Mouse (Mus musculus): ENCODE measurements at regions not wholly inside any gene's neighbourhood (a gene's known extent, or its start where the extent isn't known, plus 50 kb on each side); places are given as distances from the start of the nearest gene placed in this dataset.

DNA sequence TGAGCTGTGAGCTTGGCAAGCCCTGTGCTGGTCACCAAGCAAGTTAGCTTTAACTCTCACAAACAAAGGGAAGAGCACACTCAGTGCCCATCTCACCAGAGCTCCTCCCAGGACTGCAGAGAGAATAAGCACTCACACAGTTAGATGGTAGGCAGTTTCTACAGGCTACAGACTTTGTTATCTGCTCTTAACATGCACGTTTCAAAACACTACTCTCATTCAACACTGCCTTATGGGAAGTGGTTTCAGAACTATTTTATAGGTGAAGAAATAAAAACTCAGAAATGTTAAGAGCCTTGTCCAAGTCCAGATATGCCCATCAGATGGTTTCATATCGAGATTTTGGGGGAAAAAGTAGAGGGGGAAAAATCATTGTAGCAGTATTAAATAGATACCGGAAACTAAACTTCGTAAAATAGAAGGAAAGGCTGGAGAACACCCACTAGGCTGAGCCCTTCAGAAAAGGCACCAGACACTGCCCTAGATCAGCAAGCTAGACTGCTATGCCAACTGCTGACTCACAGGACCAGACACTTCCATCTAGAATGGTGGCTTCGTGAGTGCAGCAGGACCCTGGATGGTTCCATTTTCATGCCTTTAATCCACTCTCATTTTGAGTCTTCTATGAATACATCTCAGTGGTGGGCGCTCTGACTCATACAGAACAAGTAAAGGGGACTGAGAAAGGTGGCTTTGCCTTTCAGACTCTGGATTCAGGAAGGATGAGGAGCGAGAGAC lies 51.3 kb upstream of the Serbp1 start:
- ATAC-seq, result no peak

DNA sequence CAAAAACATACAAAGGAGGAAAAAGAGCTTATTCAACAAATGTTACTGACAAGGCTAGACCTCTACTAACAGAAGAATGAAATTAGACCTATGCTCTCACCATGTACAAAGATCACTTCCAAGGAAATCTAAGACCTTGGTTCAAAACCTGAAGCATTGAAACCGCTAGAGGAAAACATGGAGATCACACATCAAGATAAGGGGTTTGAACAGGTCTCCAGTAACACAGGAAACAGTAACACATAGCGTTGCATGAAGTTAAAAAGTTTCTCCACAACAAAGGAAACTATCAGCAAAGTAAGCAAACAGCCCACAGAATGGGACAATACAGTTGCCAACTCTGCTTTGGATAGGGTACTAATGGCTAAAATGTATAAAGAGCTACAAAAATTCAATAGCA lies 53.3 kb upstream of the Serbp1 start:
- ATAC-seq, result peak; percentile 55

GRCm38 (mm10) chr6:67183481-67184215 lies 54.3 kb upstream of the Serbp1 start:
- peak; percentile 24 for ATAC-seq

DNA sequence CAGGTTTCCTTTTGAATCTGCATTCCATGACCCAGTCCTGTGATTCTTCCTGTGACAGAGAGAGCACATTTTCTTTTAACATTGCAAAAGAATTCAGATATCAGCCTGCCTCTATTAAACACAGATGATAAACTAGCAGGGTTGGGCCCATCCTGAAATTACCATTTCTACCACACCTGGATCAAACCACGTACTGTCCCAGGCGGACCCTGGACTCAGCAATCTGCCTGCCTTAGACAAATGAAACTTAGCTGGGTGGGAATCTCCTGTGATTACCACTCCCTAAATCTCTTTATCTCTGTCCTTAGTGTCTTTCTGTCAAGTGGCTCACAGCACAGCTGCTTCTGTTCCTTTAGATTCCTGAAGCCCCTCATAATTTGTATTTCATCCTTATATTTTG lies 55.5 kb upstream of the Serbp1 start:
- no peak for ATAC-seq

DNA sequence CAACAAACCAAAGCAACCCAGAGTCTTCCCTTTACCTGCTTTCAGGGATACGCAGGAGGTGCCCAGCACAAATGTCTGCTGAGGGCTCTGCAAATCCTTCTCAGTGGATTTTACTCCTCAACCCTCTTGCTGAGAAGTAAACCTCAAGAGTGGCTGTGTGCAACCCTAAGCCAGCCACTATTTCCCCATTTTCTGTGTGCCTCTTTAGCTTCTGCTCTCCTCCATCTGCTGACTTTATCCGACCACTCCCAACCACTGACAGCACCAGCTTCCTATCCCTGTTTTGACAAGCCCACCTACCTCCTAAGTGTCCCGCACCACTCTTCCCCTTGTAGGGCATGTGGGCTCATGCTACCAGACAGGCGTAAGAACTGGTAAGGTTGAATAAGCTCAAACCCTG lies 56.5 kb upstream of the Serbp1 start:
- ATAC-seq, result no peak

- ATAC-seq, result no peak
Observed at GRCm38 (mm10) chr6:67179416-67179815, 58.6 kb upstream of the Serbp1 start.

GRCm38 (mm10) chr6:67178531-67178930 lies 59.4 kb upstream of the Serbp1 start:
- no peak for ATAC-seq

DNA sequence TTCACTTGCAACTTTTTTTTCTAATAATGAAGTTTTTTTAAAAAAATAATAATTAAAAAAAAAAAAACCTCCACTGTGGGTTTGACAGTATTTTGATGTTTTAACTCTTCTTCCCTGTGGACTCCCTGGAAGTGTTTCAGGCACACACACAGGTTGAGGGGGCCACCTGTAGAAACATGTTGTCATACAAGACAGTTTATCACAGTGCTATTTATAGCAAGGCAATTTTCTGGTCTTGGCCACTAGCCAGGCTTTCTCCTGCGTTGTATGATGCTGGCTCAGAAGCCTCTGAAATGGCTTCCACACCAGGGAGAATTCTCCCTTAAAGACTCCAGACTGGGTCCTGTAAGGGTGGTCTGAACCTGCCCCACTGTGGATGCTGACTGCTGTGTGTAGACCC lies 59.9 kb upstream of the Serbp1 start:
- ATAC-seq, result no peak

DNA sequence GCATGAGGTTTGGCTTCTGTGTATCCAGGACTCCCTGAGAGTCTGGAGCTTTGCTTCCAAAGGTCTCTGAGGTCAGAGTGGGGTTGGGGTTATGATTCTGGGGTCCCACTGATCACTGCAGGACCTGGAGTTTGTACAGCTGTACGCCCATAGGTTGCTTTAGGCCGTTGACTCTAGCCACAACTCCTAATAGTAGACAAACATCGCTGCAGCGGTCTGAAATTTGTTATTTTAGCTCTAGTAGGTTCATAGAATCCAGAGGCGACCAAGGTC lies 67.4 kb upstream of the Serbp1 start:
- ATAC-seq, result no peak

DNA sequence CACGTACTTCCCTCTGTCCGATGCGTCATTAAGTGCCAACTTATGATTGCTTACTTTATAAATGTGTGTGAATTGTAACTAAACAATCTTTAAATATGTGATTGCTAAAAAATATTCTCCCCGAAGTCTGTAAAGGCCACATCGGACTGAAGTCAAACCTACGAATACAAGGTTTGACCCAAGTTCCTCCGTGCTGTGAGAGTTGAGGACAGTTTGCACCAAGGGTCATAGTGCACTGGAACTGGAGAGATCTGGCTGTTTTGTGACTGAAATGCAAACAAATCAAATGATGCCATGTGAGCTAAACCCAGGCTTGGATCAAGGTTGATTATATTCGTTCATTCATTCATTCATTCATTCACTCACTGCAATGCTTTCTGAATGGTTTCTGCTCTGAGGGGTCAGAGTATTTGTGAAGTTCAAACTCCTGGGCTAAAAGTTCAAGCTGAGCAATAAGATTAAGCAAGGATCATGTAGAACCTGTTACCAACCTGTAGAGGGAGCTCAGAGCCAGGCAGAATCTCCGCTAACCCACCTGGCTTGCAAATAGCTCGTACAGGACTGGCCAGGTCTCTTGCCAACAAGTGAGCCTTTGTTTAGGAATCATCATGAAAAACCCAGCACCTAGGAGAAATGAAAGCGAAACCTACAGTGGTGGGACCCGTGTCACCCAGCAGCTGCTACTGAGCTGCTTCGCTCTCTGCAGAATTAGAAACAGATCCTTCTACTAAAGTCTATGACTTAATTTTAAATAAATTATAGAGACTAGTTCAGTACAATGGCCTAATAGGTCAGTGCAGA lies 67.9 kb upstream of the Serbp1 start:
- peak; percentile 94 for ATAC-seq

GRCm38 (mm10) chr6:67168803-67169202 lies 69.2 kb upstream of the Serbp1 start:
- ATAC-seq, result no peak

DNA sequence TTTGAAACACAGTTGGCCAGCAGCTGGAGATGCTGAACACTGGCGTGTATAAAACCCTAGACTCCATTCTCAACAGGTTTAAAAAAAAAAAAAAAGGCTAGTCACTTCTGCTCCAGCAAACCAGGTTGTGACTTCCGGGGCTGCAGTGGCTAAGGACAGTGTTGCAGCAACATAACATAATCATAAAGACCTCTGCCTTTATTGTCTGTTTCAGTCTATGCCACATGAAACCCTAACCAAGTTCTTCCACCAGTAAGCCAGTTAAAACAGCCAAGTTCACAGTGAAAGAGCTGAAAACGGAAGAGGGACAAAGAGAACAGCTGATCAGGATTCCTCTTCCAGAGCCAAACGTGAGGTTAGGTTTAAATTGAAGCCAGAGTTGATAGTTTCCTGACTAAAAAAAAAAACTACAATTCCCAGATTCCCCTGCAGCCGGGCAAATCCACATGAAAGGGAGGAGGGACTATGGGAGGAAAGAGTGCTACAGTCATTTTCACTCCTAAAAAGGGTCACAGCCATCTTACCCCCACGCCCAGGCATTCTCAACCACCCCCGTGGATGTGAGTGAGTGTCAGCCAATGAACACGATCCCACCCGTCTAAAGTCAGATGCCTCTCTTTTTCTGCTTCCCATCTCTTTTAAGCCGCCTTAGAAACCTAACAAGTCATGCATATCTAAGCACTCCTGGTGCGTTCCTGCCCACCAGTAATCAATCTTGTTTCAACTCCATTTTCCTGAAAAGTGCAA lies 69.8 kb upstream of the Serbp1 start:
- no peak for ATAC-seq

- no peak for ATAC-seq
Observed at GRCm38 (mm10) chr6:67165091-67165490, 72.9 kb upstream of the Serbp1 start.

GRCm38 (mm10) chr6:67163947-67164346 lies 74.0 kb upstream of the Serbp1 start:
- ATAC-seq, result no peak

- ATAC-seq, result no peak
Observed at GRCm38 (mm10) chr6:67162814-67163213, 75.2 kb upstream of the Serbp1 start.

- ATAC-seq, result no peak
Observed at GRCm38 (mm10) chr6:67161610-67162009, 76.4 kb upstream of the Serbp1 start.

DNA sequence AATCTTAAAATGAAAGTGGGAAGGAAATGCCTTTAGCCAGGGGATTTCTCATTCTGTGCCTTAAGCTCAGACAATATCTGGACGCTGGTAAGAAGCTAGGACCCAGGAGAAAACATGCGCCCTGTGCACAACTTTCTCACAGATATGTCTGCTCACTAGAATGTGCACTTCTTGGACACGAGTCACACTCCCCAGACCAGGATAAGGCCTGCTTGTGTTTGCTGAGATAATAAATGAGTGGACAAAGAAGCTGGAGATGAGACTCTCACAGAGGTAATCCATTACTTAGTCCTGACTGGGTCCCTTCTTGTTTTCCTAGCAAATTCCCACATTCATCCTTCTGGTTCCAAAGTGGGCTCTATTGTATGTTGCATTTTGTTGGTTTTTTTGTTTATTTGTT lies 77.4 kb upstream of the Serbp1 start:
- ATAC-seq, result no peak

- ATAC-seq, result no peak
Observed at GRCm38 (mm10) chr6:67159726-67160523, 78.1 kb upstream of the Serbp1 start.

DNA sequence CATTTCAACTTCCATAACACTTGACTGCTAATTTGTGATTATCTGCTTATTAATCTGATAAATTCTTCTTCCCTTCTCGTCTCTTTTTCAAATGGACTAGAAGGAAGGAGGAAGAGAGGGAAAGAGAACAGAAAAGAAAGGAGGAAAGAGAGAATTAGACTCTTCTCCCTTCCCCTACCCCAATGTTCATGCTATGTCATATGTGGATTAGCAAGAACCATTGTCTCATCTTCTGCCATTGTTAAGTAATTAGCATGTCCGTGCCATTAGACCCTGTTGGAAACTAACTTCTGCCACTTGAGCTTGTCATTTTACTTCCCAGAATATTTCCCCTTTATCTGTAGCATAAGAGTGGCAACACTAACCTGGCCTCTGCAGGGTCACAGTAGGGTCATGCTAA lies 78.8 kb upstream of the Serbp1 start:
- no peak for ATAC-seq

- peak; percentile 99 for ATAC-seq
Observed at GRCm38 (mm10) chr6:67158765-67159164, 79.2 kb upstream of the Serbp1 start.

GRCm38 (mm10) chr6:67152845-67153468 lies 85.0 kb upstream of the Serbp1 start:
- peak; percentile 46 for ATAC-seq

DNA sequence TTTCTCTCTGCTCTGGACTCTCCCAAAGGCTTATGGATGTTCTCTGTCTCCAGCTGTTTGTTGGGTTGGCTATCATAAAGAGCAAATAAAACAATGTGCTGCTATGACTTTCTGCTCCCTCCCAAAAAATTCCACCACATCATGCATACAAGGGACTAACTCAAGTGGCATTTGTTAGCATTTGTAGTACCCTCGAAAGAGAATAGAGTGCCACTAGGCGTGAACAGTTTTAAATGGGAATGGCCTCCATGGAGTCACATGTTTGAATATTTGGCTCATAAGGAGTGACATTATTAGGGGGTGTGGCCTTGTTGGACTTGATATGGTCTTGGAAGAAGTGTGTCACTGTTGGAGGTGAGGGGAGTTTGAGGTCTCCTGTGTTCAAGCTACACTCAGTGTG lies 86.5 kb upstream of the Serbp1 start:
- no peak for ATAC-seq
